Mouse (Mus musculus): Measurements from ENCODE around the gene Rnf150.

GRCm38 (mm10) chr8:82858541-82859342 lies 4.4 kb upstream of the Rnf150 start:
- TF ChIP-seq POLR2A (IDR thresholded peaks at IDR 0.05; ENCODE audit: borderline replicate concordance, control insufficient read depth, low read depth, low read length) (no peak), CTCF (IDR thresholded peaks at IDR 0.05; ENCODE audit: control insufficient read depth, insufficient read depth, low read length) (no peak)
